Mouse (Mus musculus): ENCODE data around the gene Lrguk. TPM values are rescaled to one million over a fixed set of nuclear protein-coding genes. Genes with fewer than 3 reads are reported as not detected.

Gene Lrguk
- polyA plus RNA-seq, 1 experiment from 2014 or later: 3.2 TPM

- H3K4me3 ChIP-seq: no peak overlapping the region
- no peaks in the 10 kb centered on the region for H3K9me3 ChIP-seq
- WGBS: 58% methylated on average over 6 of the region's 6 CpGs
- no peak overlapping the region for H3K9ac ChIP-seq
- H3K27me3 ChIP-seq: no peaks in the 10 kb centered on the region
- ATAC-seq (ENCODE audit: borderline replicate concordance, extremely low read depth, low FRiP score, low TSS enrichment): no peak
- no peak overlapping the region for H3K27ac ChIP-seq
- no peaks in the 10 kb centered on the region for H3K36me3 ChIP-seq
- H3K4me2 ChIP-seq: no peak overlapping the region
- H3K4me1 ChIP-seq: no peaks in the 10 kb centered on the region
Measured at GRCm38 (mm10) chr6:34111406-34111805, 82.2 kb downstream of the Lrguk start.

DNA sequence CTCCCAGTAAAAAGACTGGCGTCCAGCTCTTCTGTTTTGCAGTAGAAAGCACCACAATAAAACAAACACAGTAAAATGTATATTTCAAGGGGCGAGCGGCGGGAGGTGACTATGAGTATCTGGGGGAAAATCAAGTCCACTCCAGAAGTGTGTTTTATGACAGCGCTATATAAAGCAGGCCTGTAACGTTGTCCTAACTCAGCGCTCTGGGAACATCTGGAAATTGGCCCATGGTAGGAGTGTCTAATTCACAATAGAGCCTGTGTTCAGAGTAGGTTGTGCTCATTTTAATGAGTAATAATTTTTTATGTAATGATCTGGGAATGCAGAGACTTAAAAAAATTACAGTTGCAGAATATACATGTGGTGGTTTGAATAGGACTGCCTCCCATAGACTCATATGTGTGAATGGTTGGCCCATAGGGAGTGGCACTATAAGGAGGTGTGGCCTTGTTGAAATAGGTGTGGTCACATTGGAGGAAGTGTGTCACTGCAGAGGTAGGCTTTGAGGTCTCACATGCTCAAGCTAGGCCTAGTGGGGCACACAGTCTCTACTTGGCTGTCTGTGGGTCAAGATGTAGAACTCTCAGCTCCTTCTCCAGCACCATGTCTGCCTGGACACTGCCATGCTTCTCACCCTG lies 87.7 kb downstream of the Lrguk start:
- WGBS: 84% methylated on average over 7 of the region's 7 CpGs
- Histone ChIP-seq H3K9me3 (no peaks in the 10 kb centered on the region; the same call in 1 of the 2 replicates), H3K36me3 (no peaks in the 10 kb centered on the region), H3K27ac (no peak overlapping the region), H3K4me3 (no peak overlapping the region), H3K9ac (no peak overlapping the region), H3K4me1 (no peaks in the 10 kb centered on the region), H3K4me2 (no peak overlapping the region), H3K27me3 (no peaks in the 10 kb centered on the region)
- ATAC-seq (ENCODE audit: borderline replicate concordance, extremely low read depth, low FRiP score, low TSS enrichment): no peak

DNA sequence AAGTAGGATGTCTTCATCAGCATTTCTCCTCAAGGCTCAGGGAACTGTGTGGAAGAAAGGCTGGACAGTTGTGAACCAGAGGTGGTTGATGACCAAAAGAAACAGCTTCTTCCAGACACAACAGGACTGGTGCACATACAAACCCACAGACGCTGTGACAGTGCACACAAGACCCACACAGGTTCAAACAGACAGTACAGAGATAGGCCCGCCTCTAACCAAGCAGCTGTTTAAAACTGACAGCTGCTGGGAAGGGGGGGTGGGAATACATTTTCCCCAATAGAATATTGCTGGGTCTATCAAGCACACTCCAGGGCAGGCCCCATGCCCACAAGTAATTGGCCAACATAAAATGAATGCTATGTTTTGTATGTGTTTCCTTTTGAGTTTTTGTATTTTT lies 95.2 kb downstream of the Lrguk start:
- Histone ChIP-seq H3K9me3 (no peaks in the 10 kb centered on the region; the same call in 1 of the 2 replicates), H3K4me3 (no peak overlapping the region), H3K4me1 (no peaks in the 10 kb centered on the region), H3K9ac (no peak overlapping the region), H3K4me2 (no peak overlapping the region), H3K27me3 (no peaks in the 10 kb centered on the region), H3K36me3 (no peaks in the 10 kb centered on the region), H3K27ac (no peak overlapping the region)
- ATAC-seq (ENCODE audit: borderline replicate concordance, extremely low read depth, low FRiP score, low TSS enrichment): no peak
- WGBS: 73% methylated on average over 2 of the region's 2 CpGs

DNA sequence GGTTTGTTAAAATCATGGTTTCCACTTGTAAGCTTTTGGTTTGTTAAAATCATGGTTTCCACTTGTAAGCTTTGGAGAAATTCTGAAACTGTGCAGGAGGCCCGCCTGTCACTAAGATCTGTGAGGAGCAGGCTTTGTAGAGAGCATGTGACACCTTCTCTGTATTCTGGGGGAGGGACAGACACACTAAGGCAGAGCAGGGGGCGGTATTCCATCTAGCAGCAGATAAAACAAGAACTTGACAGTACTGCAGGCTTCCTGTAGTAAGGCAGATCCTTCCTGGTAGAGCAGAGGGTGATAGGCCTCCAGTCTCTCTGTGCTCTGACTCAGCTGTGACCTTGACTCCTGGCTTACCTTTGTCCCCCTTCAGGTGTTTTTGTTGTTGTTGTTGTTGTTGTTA lies 100.0 kb downstream of the Lrguk start:
- H3K9me3 ChIP-seq: no peaks in the 10 kb centered on the region
- H3K27ac ChIP-seq: no peak overlapping the region
- 55% methylated on average over 2 of the region's 2 CpGs for WGBS
- H3K27me3 ChIP-seq: no peaks in the 10 kb centered on the region
- no peaks in the 10 kb centered on the region for H3K4me1 ChIP-seq
- ATAC-seq (ENCODE audit: borderline replicate concordance, extremely low read depth, low FRiP score, low TSS enrichment): no peak
- H3K36me3 ChIP-seq: no peaks in the 10 kb centered on the region
- H3K9ac ChIP-seq: no peak overlapping the region
- H3K4me2 ChIP-seq: no peak overlapping the region
- no peak overlapping the region for H3K4me3 ChIP-seq

DNA sequence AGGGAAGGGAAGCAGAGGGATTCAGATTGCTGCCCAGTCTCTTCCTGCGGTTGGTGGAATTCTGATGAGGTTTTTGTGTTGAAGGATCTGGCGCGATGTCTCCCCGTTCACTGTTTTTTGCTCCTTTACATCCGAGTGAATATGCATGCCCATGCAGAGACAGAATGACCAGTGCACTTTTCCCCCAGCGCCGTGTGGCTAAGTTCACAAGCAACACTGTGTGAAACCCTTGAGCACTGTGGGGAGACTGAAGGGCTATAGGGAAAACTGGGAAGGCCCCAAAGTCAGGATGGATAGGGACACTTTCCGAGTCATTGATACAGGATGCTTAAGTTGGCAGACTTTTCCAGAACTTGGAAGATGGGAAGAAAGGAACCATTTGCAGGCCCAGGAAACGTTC lies 103.1 kb downstream of the Lrguk start:
- Histone ChIP-seq H3K27ac (no peak overlapping the region), H3K4me1 (no peaks in the 10 kb centered on the region), H3K4me2 (no peak overlapping the region), H3K27me3 (no peaks in the 10 kb centered on the region), H3K4me3 (no peak overlapping the region), H3K9ac (no peak overlapping the region), H3K36me3 (no peaks in the 10 kb centered on the region), H3K9me3 (no peaks in the 10 kb centered on the region)
- 88% methylated on average over 9 of the region's 9 CpGs for WGBS
- no peak for ATAC-seq (ENCODE audit: borderline replicate concordance, extremely low read depth, low FRiP score, low TSS enrichment)

GRCm38 (mm10) chr6:34138366-34138765 lies 109.1 kb downstream of the Lrguk start:
- ATAC-seq (ENCODE audit: borderline replicate concordance, extremely low read depth, low FRiP score, low TSS enrichment): no peak
- Histone ChIP-seq H3K9me3 (no peaks in the 10 kb centered on the region), H3K4me3 (no peak overlapping the region), H3K27ac (no peak overlapping the region), H3K4me1 (no peaks in the 10 kb centered on the region), H3K27me3 (no peaks in the 10 kb centered on the region), H3K4me2 (no peak overlapping the region), H3K9ac (no peak overlapping the region), H3K36me3 (no peaks in the 10 kb centered on the region)
- 53% methylated on average over 3 of the region's 3 CpGs for WGBS

GRCm38 (mm10) chr6:34142931-34143330 lies 113.7 kb downstream of the Lrguk start:
- H3K27ac ChIP-seq: no peak overlapping the region
- no peak overlapping the region for H3K9ac ChIP-seq
- no peak overlapping the region for H3K4me3 ChIP-seq
- H3K9me3 ChIP-seq: no peaks in the 10 kb centered on the region
- 0 out of 2 replicates have a peak, but pooled peaks cover 9% of the 10 kb centered on the region for H3K4me1 ChIP-seq
- H3K27me3 ChIP-seq: no peaks in the 10 kb centered on the region
- ATAC-seq (ENCODE audit: borderline replicate concordance, extremely low read depth, low FRiP score, low TSS enrichment): no peak
- no peak overlapping the region for H3K4me2 ChIP-seq
- WGBS: 71% methylated on average over 11 of the region's 11 CpGs
- H3K36me3 ChIP-seq: no peaks in the 10 kb centered on the region

DNA sequence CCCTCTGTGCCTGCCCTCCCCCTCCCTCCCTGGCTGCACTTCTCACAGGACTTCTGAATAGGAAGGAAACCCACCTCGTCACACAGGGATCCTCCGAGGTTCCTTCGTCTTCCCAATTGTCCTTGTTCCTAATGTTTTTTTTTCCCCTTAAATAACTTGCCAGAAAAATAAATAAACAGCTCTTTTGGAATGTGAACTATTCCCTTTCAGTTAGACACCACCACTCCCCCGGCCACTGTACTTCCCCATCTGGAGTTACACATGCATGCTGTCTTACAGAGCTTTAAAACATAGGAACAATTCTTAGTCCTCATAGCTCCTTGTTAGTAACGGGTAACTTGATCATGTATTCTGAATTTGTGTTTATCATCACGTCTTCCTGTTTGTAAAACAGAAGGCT lies 116.8 kb downstream of the Lrguk start:
- Histone ChIP-seq H3K9me3 (no peaks in the 10 kb centered on the region), H3K9ac (no peak overlapping the region), H3K4me2 (no peak overlapping the region), H3K27ac (peak overlapping the region; percentile 21; the same call in 1 of the 2 replicates), H3K27me3 (no peaks in the 10 kb centered on the region), H3K4me3 (no peak overlapping the region), H3K36me3 (no peaks in the 10 kb centered on the region), H3K4me1 (0 out of 2 replicates have a peak, but pooled peaks cover 9% of the 10 kb centered on the region)
- WGBS: 26% methylated on average over 6 of the region's 6 CpGs
- ATAC-seq (ENCODE audit: borderline replicate concordance, extremely low read depth, low FRiP score, low TSS enrichment): no peak

DNA sequence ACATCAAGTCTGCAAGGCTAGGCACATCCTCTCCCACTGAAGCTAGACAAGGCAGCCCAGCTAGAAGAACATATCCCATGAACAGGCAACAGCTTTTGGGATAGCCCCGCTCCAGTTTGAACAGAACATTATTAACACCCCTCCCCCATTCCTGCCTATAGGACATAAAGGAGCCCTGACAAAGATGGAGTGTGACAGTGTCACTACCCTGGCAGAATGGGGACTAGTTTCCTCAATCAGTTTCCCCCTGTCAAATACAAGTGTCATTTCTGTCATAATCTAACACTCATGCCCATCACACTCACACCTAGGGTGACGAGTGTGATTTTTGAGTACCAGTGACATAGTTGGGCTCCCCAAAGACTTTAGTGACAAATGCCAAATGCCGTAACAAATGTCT lies 118.8 kb downstream of the Lrguk start:
- 75% methylated on average over 3 of the region's 3 CpGs for WGBS
- Histone ChIP-seq H3K9ac (no peak overlapping the region), H3K27me3 (no peaks in the 10 kb centered on the region), H3K4me3 (no peak overlapping the region), H3K4me2 (no peak overlapping the region), H3K9me3 (no peaks in the 10 kb centered on the region), H3K27ac (no peak overlapping the region), H3K36me3 (no peaks in the 10 kb centered on the region), H3K4me1 (peaks cover 15% of the 10 kb centered on the region)
- no peak for ATAC-seq (ENCODE audit: borderline replicate concordance, extremely low read depth, low FRiP score, low TSS enrichment)

- no peak overlapping the region for H3K4me2 ChIP-seq
- H3K4me3 ChIP-seq: no peak overlapping the region
- ATAC-seq (ENCODE audit: borderline replicate concordance, extremely low read depth, low FRiP score, low TSS enrichment): no peak
- peaks cover 22% of the 10 kb centered on the region for H3K4me1 ChIP-seq
- no peak overlapping the region for H3K27ac ChIP-seq
- no peak overlapping the region for H3K9ac ChIP-seq
- no peaks in the 10 kb centered on the region for H3K27me3 ChIP-seq
- WGBS: 54% methylated on average over 7 of the region's 7 CpGs
- no peaks in the 10 kb centered on the region for H3K36me3 ChIP-seq
- no peaks in the 10 kb centered on the region for H3K9me3 ChIP-seq
Measured at GRCm38 (mm10) chr6:34148639-34149038, 119.4 kb downstream of the Lrguk start.

- Histone ChIP-seq H3K36me3 (no peaks in the 10 kb centered on the region), H3K4me1 (peaks cover 26% of the 10 kb centered on the region), H3K9me3 (no peaks in the 10 kb centered on the region), H3K9ac (no peak overlapping the region), H3K27me3 (no peaks in the 10 kb centered on the region), H3K27ac (no peak overlapping the region), H3K4me2 (no peak overlapping the region), H3K4me3 (no peak overlapping the region)
- 83% methylated on average over 9 of the region's 9 CpGs for WGBS
- ATAC-seq (ENCODE audit: borderline replicate concordance, extremely low read depth, low FRiP score, low TSS enrichment): no peak
Measured at GRCm38 (mm10) chr6:34149066-34149465, 119.8 kb downstream of the Lrguk start.

DNA sequence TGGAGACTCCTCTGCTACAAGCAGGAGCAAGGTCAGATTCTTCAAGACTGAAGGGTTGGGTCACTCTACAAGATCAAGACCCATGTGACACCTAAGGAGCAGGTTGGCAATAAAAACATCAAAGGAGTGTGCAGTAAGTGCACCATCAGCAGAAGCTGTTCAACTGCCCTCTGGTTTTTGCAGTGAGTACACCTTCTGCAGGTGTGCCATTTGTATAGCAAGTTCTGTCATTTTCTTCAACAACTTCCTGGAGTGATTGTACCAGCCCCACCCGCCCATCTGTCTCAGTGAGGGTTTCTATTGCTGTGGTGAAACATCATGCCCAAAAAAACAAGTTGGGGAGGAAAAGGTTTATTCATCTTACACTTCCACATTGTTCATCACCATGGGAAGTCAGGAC lies 120.6 kb downstream of the Lrguk start:
- ATAC-seq (ENCODE audit: borderline replicate concordance, extremely low read depth, low FRiP score, low TSS enrichment): no peak
- no peak overlapping the region for H3K9ac ChIP-seq
- no peak overlapping the region for H3K27ac ChIP-seq
- no peaks in the 10 kb centered on the region for H3K27me3 ChIP-seq
- 75% methylated on average over 1 of the region's 1 CpGs for WGBS
- no peak overlapping the region for H3K4me2 ChIP-seq
- H3K9me3 ChIP-seq: no peaks in the 10 kb centered on the region
- no peak overlapping the region for H3K4me3 ChIP-seq
- H3K36me3 ChIP-seq: no peaks in the 10 kb centered on the region
- H3K4me1 ChIP-seq: peaks cover 33% of the 10 kb centered on the region
